Mouse (Mus musculus): ENCODE results near the gene 1810062G17Rik. TPM values are rescaled to one million over a fixed set of nuclear protein-coding genes. Genes with fewer than 3 reads are reported as not detected.

1810062G17Rik gene
- polyA plus RNA-seq, 1 experiment from 2014 or later: 0.22 TPM

GRCm38 (mm10) chr3:36494613-36495012 is 18.9 kb downstream of the 1810062G17Rik start:
- H3K36me3 ChIP-seq: no peaks in the 10 kb centered on the region
- no peak overlapping the region for H3K4me3 ChIP-seq
- H3K4me2 ChIP-seq: no peak overlapping the region
- no peak for ATAC-seq (ENCODE audit: low FRiP score, low read depth)
- no peak overlapping the region for H3K9ac ChIP-seq
- H3K4me1 ChIP-seq (replicated peaks): no peaks in the 10 kb centered on the region; the same call in 1 of the 2 replicates
- WGBS: 82% methylated on average over 2 of the region's 2 CpGs
- H3K27ac ChIP-seq (replicated peaks): no peak overlapping the region
- H3K27me3 ChIP-seq: peaks cover 4% of the 10 kb centered on the region; the same call in 1 of the 2 replicates
- H3K9me3 ChIP-seq: no peaks in the 10 kb centered on the region

GRCm38 (mm10) chr3:36495436-36495835 is 19.7 kb downstream of the 1810062G17Rik start:
- WGBS: 8% methylated on average over 6 of the region's 6 CpGs
- H3K4me2 ChIP-seq: no peak overlapping the region
- no peak overlapping the region for H3K27ac ChIP-seq (replicated peaks)
- H3K36me3 ChIP-seq: no peaks in the 10 kb centered on the region
- no peak overlapping the region for H3K4me3 ChIP-seq
- ATAC-seq (ENCODE audit: low FRiP score, low read depth): peak; percentile 63
- H3K4me1 ChIP-seq (replicated peaks): no peaks in the 10 kb centered on the region; the same call in 1 of the 2 replicates
- H3K9me3 ChIP-seq: no peaks in the 10 kb centered on the region
- no peak overlapping the region for H3K9ac ChIP-seq
- H3K27me3 ChIP-seq: peaks cover 4% of the 10 kb centered on the region; the same call in 1 of the 2 replicates

- H3K9ac ChIP-seq: no peak overlapping the region
- no peak for ATAC-seq (ENCODE audit: low FRiP score, low read depth)
- no peaks in the 10 kb centered on the region; the same call in 1 of the 2 replicates for H3K4me1 ChIP-seq (replicated peaks)
- H3K9me3 ChIP-seq: no peaks in the 10 kb centered on the region
- H3K27me3 ChIP-seq: peaks cover 4% of the 10 kb centered on the region; the same call in 1 of the 2 replicates
- H3K4me3 ChIP-seq: no peak overlapping the region
- H3K36me3 ChIP-seq: no peaks in the 10 kb centered on the region
- no peak overlapping the region for H3K27ac ChIP-seq (replicated peaks)
- WGBS: 84% methylated on average over 9 of the region's 9 CpGs
- H3K4me2 ChIP-seq: no peak overlapping the region
Observed at GRCm38 (mm10) chr3:36496273-36496672, 20.5 kb downstream of the 1810062G17Rik start.

- WGBS: 22% methylated on average over 14 of the region's 14 CpGs
- H3K4me2 ChIP-seq: no peak overlapping the region
- no peaks in the 10 kb centered on the region for H3K9me3 ChIP-seq
- no peak overlapping the region for H3K9ac ChIP-seq
- no peaks in the 10 kb centered on the region for H3K36me3 ChIP-seq
- no peak overlapping the region for H3K27ac ChIP-seq (replicated peaks)
- no peaks in the 10 kb centered on the region; the same call in 1 of the 2 replicates for H3K4me1 ChIP-seq (replicated peaks)
- H3K4me3 ChIP-seq: no peak overlapping the region
- H3K27me3 ChIP-seq: peaks cover 4% of the 10 kb centered on the region; the same call in 1 of the 2 replicates
- ATAC-seq (ENCODE audit: low FRiP score, low read depth): no peak
Observed at GRCm38 (mm10) chr3:36496746-36497145, 21.0 kb downstream of the 1810062G17Rik start.

- Histone ChIP-seq H3K4me1 (replicated peaks) (no peaks in the 10 kb centered on the region; the same call in 1 of the 2 replicates), H3K27me3 (peaks cover 4% of the 10 kb centered on the region; the same call in 1 of the 2 replicates), H3K4me3 (no peak overlapping the region), H3K27ac (replicated peaks) (no peak overlapping the region), H3K4me2 (no peak overlapping the region), H3K9me3 (no peaks in the 10 kb centered on the region), H3K36me3 (no peaks in the 10 kb centered on the region), H3K9ac (no peak overlapping the region)
- WGBS: 79% methylated on average over 6 of the region's 6 CpGs
- no peak for ATAC-seq (ENCODE audit: low FRiP score, low read depth)
Observed at GRCm38 (mm10) chr3:36498224-36498623, 22.5 kb downstream of the 1810062G17Rik start.

- Histone ChIP-seq H3K9ac (no peak overlapping the region), H3K4me2 (no peak overlapping the region), H3K36me3 (no peaks in the 10 kb centered on the region), H3K27me3 (peaks cover 4% of the 10 kb centered on the region; the same call in 1 of the 2 replicates), H3K27ac (replicated peaks) (no peak overlapping the region), H3K4me1 (replicated peaks) (no peaks in the 10 kb centered on the region), H3K4me3 (no peak overlapping the region), H3K9me3 (no peaks in the 10 kb centered on the region)
- WGBS: 94% methylated on average over 7 of the region's 7 CpGs
- no peak for ATAC-seq (ENCODE audit: low FRiP score, low read depth)
Observed at GRCm38 (mm10) chr3:36499418-36499817, 23.7 kb downstream of the 1810062G17Rik start.

GRCm38 (mm10) chr3:36500976-36501375 is 25.2 kb downstream of the 1810062G17Rik start:
- Histone ChIP-seq H3K27ac (replicated peaks) (no peak overlapping the region), H3K4me1 (replicated peaks) (no peaks in the 10 kb centered on the region), H3K9ac (no peak overlapping the region), H3K27me3 (peaks cover 4% of the 10 kb centered on the region; the same call in 1 of the 2 replicates), H3K4me3 (no peak overlapping the region), H3K36me3 (no peaks in the 10 kb centered on the region), H3K4me2 (no peak overlapping the region), H3K9me3 (no peaks in the 10 kb centered on the region)
- 89% methylated on average over 8 of the region's 8 CpGs for whole genome bisulfite sequencing
- ATAC-seq (ENCODE audit: low FRiP score, low read depth): no peak

- H3K27me3 ChIP-seq: no peaks in the 10 kb centered on the region
- no peak for ATAC-seq (ENCODE audit: low FRiP score, low read depth)
- no peak overlapping the region for H3K27ac ChIP-seq (replicated peaks)
- no peak overlapping the region for H3K9ac ChIP-seq
- H3K4me2 ChIP-seq: no peak overlapping the region
- no peak overlapping the region for H3K4me3 ChIP-seq
- no peaks in the 10 kb centered on the region for H3K4me1 ChIP-seq (replicated peaks)
- 75% methylated on average over 7 of the region's 7 CpGs for WGBS
- H3K36me3 ChIP-seq: no peaks in the 10 kb centered on the region
- no peaks in the 10 kb centered on the region for H3K9me3 ChIP-seq
Observed at GRCm38 (mm10) chr3:36501546-36501945, 25.8 kb downstream of the 1810062G17Rik start.

- ATAC-seq (ENCODE audit: low FRiP score, low read depth): no peak
- no peaks in the 10 kb centered on the region for H3K27me3 ChIP-seq
- no peak overlapping the region for H3K27ac ChIP-seq (replicated peaks)
- no peaks in the 10 kb centered on the region for H3K9me3 ChIP-seq
- H3K4me2 ChIP-seq: no peak overlapping the region
- no peaks in the 10 kb centered on the region for H3K4me1 ChIP-seq (replicated peaks)
- H3K4me3 ChIP-seq: no peak overlapping the region
- no peaks in the 10 kb centered on the region for H3K36me3 ChIP-seq
- no peak overlapping the region for H3K9ac ChIP-seq
- WGBS: 78% methylated on average over 8 of the region's 8 CpGs
Observed at GRCm38 (mm10) chr3:36505306-36505705, 29.6 kb downstream of the 1810062G17Rik start.

- Histone ChIP-seq H3K27ac (replicated peaks) (no peak overlapping the region), H3K36me3 (no peaks in the 10 kb centered on the region), H3K4me3 (no peak overlapping the region), H3K9me3 (no peaks in the 10 kb centered on the region), H3K9ac (no peak overlapping the region), H3K4me1 (replicated peaks) (no peaks in the 10 kb centered on the region), H3K4me2 (no peak overlapping the region), H3K27me3 (no peaks in the 10 kb centered on the region)
- ATAC-seq (ENCODE audit: low FRiP score, low read depth): no peak
- 61% methylated on average over 10 of the region's 10 CpGs for WGBS
Observed at GRCm38 (mm10) chr3:36505809-36506735, 30.3 kb downstream of the 1810062G17Rik start.

- Histone ChIP-seq H3K9me3 (no peaks in the 10 kb centered on the region), H3K9ac (no peak overlapping the region), H3K4me2 (no peak overlapping the region), H3K36me3 (no peaks in the 10 kb centered on the region), H3K4me3 (no peak overlapping the region), H3K27ac (replicated peaks) (no peak overlapping the region), H3K27me3 (no peaks in the 10 kb centered on the region), H3K4me1 (replicated peaks) (no peaks in the 10 kb centered on the region)
- 94% methylated on average over 6 of the region's 6 CpGs for WGBS
- ATAC-seq (ENCODE audit: low FRiP score, low read depth): no peak
Observed at GRCm38 (mm10) chr3:36511491-36511890, 35.8 kb downstream of the 1810062G17Rik start.

GRCm38 (mm10) chr3:36516196-36516595 is 40.5 kb downstream of the 1810062G17Rik start:
- Histone ChIP-seq H3K9ac (no peak overlapping the region), H3K4me1 (replicated peaks) (peaks cover 4% of the 10 kb centered on the region), H3K27me3 (peaks cover 7% of the 10 kb centered on the region), H3K27ac (replicated peaks) (no peak overlapping the region), H3K36me3 (no peaks in the 10 kb centered on the region), H3K4me2 (no peak overlapping the region), H3K4me3 (no peak overlapping the region), H3K9me3 (no peaks in the 10 kb centered on the region)
- 92% methylated on average over 9 of the region's 9 CpGs for WGBS
- no peak for ATAC-seq (ENCODE audit: low FRiP score, low read depth)

Data from hindbrain, embryonic 15.5 days (tissue).